Mouse (Mus musculus): ENCODE results near the gene Tango6.

DNA sequence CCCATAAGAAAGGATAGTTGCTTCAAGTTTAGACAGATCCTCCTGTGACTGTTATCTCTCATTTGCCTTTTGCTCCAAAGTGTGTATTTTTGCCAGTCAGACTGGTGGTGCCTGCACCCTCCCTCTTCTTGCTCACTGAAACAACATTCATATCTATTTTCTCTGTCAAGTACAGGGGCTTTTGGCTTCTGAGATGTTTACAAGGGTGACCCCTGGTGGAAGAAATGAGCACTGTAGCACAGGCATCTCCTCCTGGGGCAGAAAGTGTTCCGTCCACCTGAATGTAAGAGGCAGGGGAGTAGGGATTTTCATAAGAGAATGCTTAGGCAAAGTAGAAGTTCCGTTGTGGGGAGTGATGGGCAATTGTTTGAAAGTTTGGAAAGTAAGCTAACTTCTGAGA lies 35.5 kb upstream of the Tango6 start:
- TF ChIP-seq MAX (IDR thresholded peaks at IDR 0.05): no peak
- TF ChIP-seq CTCF (IDR thresholded peaks at IDR 0.05; ENCODE audit: control insufficient read depth, insufficient read depth, insufficient read length): peak; percentile 47
- no peak for TF ChIP-seq MYOG (IDR thresholded peaks at IDR 0.05; ENCODE audit: control insufficient read depth, extremely low read depth, insufficient read length)
- no peak for TF ChIP-seq CEBPB (IDR thresholded peaks at IDR 0.05; ENCODE audit: low read depth)

Measured in C2C12 (cell line).